Mouse (Mus musculus): ENCODE results near the gene Asb2.

GRCm38 (mm10) chr12:103380226-103380625 is 24.4 kb upstream of the Asb2 start:
- TF ChIP-seq CTCF (IDR thresholded peaks at IDR 0.05; ENCODE audit: borderline replicate concordance, insufficient read depth, low read depth, low read length) (no peak), POLR2A (IDR thresholded peaks at IDR 0.05; ENCODE audit: borderline replicate concordance, insufficient read depth, low read length) (no peak)

Data from cerebellum, adult 2 months (tissue).